Mouse (Mus musculus) hindbrain, postnatal 0 days (tissue): ENCODE measurements around the gene Tollip. TPM values are rescaled to one million over a fixed set of nuclear protein-coding genes. Genes with fewer than 3 reads are reported as not detected.

Experiments
- ATAC-seq: fragments of 200-750 bp; cut with Nextera tagmentation; 2 replicates; pipeline ENCODE4 v1.8.0; 2017; ENCODE audit warnings: mild to moderate bottlenecking, moderate TSS enrichment, moderate library complexity
- DNase-seq: peaks from one replicate; pipeline ENCODE4 v3.0.0-alpha.2; 2015; ENCODE audit warnings: low spot score
- H3K27ac ChIP-seq: fragments of 300-500 bp; sonication (generic); 2 replicates; pipeline ENCODE4 v1.5.1; 2014; ENCODE audit warnings: mild to moderate bottlenecking
- H3K27me3 ChIP-seq: fragments of 300-500 bp; sonication (generic); 2 replicates; pipeline ENCODE4 v1.6.1; 2014; ENCODE audit warnings: low read length, mixed read lengths; ENCODE audit not compliant: insufficient read depth
- H3K36me3 ChIP-seq: fragments of 300-500 bp; sonication (generic); 2 replicates; pipeline ENCODE4 v1.6.1; 2014; ENCODE audit warnings: low read length, mixed read lengths; ENCODE audit not compliant: insufficient read depth
- H3K4me1 ChIP-seq: fragments of 300-500 bp; sonication (generic); 2 replicates; pipeline ENCODE4 v1.6.1; 2014; ENCODE audit warnings: antibody characterized with exemption, low read length, mixed read lengths; ENCODE audit not compliant: insufficient read depth
- H3K4me2 ChIP-seq: fragments of 300-500 bp; sonication (generic); 2 replicates; pipeline ENCODE4 v1.6.1; 2014; ENCODE audit warnings: low read depth, mild to moderate bottlenecking, low read length, moderate library complexity, mixed read lengths
- H3K4me3 ChIP-seq: fragments of 300-500 bp; sonication (generic); 2 replicates; pipeline ENCODE4 v1.5.1; 2014; ENCODE audit warnings: low read length
- H3K9ac ChIP-seq: fragments of 300-500 bp; sonication (generic); replicated peaks from 2 replicates; pipeline ENCODE4 v1.6.1; 2014; ENCODE audit warnings: mild to moderate bottlenecking, low read length, moderate library complexity, mixed read lengths
- H3K9me3 ChIP-seq: fragments of 300-500 bp; sonication (generic); 2 replicates; pipeline ENCODE4 v1.6.1; 2016; ENCODE audit warnings: low read length, mixed read lengths
- CTCF ChIP-seq: IDR thresholded peaks from 2 replicates; pipeline ENCODE4 v1.5.1; 2016; ENCODE audit warnings: antibody characterized with exemption, control low read depth, low read depth
- WGBS: fragments of 180-500 bp; shearing (Covaris S2); extraction: QIAGEN DNeasy Blood & Tissue Kit; methylation state at CpG from one replicate; pipeline ENCODE4 v1.1.7; 2014; 5-methylcytosine and 5-hydroxymethylcytosine counted together
- polyA plus RNA-seq: library from polyadenylated mRNA; unstranded; fragments of >200 nt; fragmentation: Nextera tagmentation; extraction: Ambion mirVana; gene quantifications from 2 replicates; pipeline ENCODE4 v1.2.1, GENCODE M21; 2015
- total RNA-seq: library from RNA; depleted of rRNA; stranded (reverse); fragments of >200 nt; gene quantifications from 2 replicates; pipeline ENCODE4 v1.2.3, GENCODE M21; 2014

The Tollip gene
- total and polyA plus RNA-seq, 2 experiments from 2014 or later: 72.6 to 121 TPM

DNA sequence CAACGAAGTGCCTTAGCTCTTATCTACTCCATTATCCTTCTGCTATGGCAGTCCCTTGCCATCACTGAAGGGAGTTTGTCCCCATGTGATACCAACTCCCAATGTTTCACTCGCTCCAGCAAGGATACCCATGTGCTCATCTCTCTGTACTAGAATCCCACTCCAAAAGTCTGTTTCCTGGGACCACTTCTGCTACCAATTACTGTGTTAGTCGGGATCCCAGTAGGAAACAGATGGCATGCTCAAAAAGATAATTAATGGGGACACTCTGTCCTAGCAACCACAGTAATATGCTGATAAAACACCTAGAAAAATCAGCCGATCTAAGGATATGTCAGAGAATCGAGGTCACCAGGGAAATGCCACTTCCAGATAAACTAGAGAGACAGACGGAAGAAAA is 9.7 kb downstream of the Tollip start:
- no peak overlapping the region for H3K9ac ChIP-seq
- no peaks in the 10 kb centered on the region for H3K4me1 ChIP-seq
- H3K36me3 ChIP-seq: no peaks in the 10 kb centered on the region
- H3K9me3 ChIP-seq: no peaks in the 10 kb centered on the region
- 55% methylated on average over 6 of the region's 6 CpGs for WGBS
- no peak overlapping the region for H3K4me3 ChIP-seq
- H3K4me2 ChIP-seq: no peak overlapping the region
- H3K27me3 ChIP-seq: no peaks in the 10 kb centered on the region
- DNase-seq (peak; percentile 9), ATAC-seq (no peak)
- H3K27ac ChIP-seq: no peak overlapping the region
- no peak for TF ChIP-seq CTCF

GRCm38 (mm10) chr7:141902791-141903190 is 15.5 kb downstream of the Tollip start:
- Histone ChIP-seq H3K9me3 (no peaks in the 10 kb centered on the region), H3K4me2 (peak overlapping the region; percentile 75), H3K27ac (peak overlapping the region; percentile 79), H3K36me3 (no peaks in the 10 kb centered on the region), H3K4me3 (peak overlapping the region; percentile 85), H3K4me1 (peaks cover 24% of the 10 kb centered on the region), H3K9ac (peak overlapping the region; percentile 86), H3K27me3 (no peaks in the 10 kb centered on the region)
- ATAC-seq (no peak), DNase-seq (no peak)
- WGBS: 67% methylated on average over 4 of the region's 4 CpGs
- TF ChIP-seq CTCF: no peak

- peak overlapping the region; percentile 85 for H3K4me3 ChIP-seq
- H3K27me3 ChIP-seq: no peaks in the 10 kb centered on the region
- DNase-seq (peak; percentile 100), ATAC-seq (peak; percentile 98)
- peak overlapping the region; percentile 75 for H3K4me2 ChIP-seq
- peak overlapping the region; percentile 86 for H3K9ac ChIP-seq
- 1% methylated on average over 44 of the region's 44 CpGs for WGBS
- H3K9me3 ChIP-seq: no peaks in the 10 kb centered on the region
- peaks cover 24% of the 10 kb centered on the region for H3K4me1 ChIP-seq
- H3K27ac ChIP-seq: peak overlapping the region; percentile 79
- no peak for TF ChIP-seq CTCF
- H3K36me3 ChIP-seq: no peaks in the 10 kb centered on the region
Observed at GRCm38 (mm10) chr7:141902269-141902729, 16.0 kb downstream of the Tollip start.

DNA sequence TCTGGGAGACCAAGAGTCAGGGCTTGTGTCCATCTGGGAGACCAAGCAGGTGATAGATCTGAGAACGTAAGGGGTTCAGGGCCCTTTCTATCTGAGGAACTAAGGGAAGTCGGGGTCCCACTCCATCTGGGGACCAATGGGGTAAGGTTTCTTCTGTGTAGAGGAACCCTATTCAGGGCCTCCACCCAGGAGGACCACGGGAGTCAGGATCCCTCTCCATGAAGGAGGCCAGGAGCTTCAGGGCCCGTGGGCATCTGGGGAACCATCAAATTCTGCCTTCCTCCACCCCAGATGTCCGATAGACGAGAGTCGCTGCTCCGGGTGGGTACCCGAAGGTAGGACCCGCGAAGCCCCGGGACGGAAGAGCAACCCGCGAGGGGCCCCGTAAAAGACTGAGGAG is 16.5 kb downstream of the Tollip start:
- WGBS: under 1% methylated on average over 16 of the region's 16 CpGs
- peak overlapping the region; percentile 85 for H3K4me3 ChIP-seq
- DNase-seq: peak; percentile 12
- peak overlapping the region; percentile 79 for H3K27ac ChIP-seq
- H3K4me2 ChIP-seq: peak overlapping the region; percentile 75
- H3K4me1 ChIP-seq: peaks cover 24% of the 10 kb centered on the region
- H3K9ac ChIP-seq: peak overlapping the region; percentile 86
- TF ChIP-seq CTCF: no peak
- no peaks in the 10 kb centered on the region for H3K9me3 ChIP-seq
- peak; percentile 43 for ATAC-seq
- no peaks in the 10 kb centered on the region for H3K27me3 ChIP-seq
- no peaks in the 10 kb centered on the region for H3K36me3 ChIP-seq

DNA sequence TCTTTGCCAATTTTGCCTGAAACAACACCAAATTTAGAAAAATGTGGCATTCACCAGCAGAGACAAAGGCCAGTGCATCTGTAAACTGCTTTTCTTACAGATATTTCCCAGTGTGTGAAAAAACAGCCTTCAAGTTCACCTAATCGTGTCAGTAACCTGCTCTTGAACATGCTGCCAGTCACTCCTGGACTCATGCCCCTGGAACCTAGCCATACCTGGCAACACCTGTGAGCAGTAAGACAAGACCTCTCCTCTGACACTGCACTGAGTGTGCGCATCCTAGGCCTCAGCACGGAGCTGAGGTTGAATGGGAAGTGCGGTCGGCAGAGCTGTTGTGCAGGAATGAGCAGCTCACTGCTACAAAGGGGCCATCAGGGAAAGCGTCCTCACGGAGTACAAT is 26.2 kb downstream of the Tollip start:
- WGBS: 96% methylated on average over 7 of the region's 7 CpGs
- Histone ChIP-seq H3K36me3 (peaks cover 55% of the 10 kb centered on the region), H3K9ac (no peak overlapping the region), H3K4me2 (no peak overlapping the region), H3K27ac (no peak overlapping the region), H3K9me3 (no peaks in the 10 kb centered on the region), H3K4me1 (no peaks in the 10 kb centered on the region), H3K4me3 (no peak overlapping the region), H3K27me3 (no peaks in the 10 kb centered on the region)
- no peak for ATAC-seq
- DNase-seq: no peak
- TF ChIP-seq CTCF: no peak

DNA sequence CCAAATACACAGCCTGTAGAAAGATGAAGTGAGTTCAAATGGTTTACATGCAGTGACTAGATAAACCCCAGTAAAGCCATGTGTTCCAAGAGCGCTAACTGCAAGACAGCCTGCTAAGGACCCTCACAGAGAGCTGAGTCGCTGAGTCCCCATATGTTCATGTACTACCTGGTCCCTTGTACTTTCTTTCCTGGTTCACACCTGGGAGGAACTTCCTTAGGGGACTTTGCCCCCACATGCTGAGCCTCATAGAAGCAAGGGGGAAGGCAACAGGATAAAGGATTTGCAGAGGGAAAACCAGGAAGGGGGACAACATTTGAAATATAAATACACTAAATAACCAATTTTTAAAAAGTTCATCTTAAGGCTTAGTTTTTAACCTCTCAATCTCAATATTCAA is 39.5 kb downstream of the Tollip start:
- WGBS: 86% methylated on average over 2 of the region's 2 CpGs
- no peaks in the 10 kb centered on the region for H3K27me3 ChIP-seq
- no peak overlapping the region for H3K9ac ChIP-seq
- DNase-seq (no peak), ATAC-seq (no peak)
- no peak overlapping the region for H3K4me2 ChIP-seq
- H3K36me3 ChIP-seq: peaks cover 36% of the 10 kb centered on the region
- no peak overlapping the region for H3K4me3 ChIP-seq
- no peak overlapping the region for H3K27ac ChIP-seq
- no peaks in the 10 kb centered on the region for H3K4me1 ChIP-seq
- H3K9me3 ChIP-seq: no peaks in the 10 kb centered on the region
- TF ChIP-seq CTCF: no peak

DNA sequence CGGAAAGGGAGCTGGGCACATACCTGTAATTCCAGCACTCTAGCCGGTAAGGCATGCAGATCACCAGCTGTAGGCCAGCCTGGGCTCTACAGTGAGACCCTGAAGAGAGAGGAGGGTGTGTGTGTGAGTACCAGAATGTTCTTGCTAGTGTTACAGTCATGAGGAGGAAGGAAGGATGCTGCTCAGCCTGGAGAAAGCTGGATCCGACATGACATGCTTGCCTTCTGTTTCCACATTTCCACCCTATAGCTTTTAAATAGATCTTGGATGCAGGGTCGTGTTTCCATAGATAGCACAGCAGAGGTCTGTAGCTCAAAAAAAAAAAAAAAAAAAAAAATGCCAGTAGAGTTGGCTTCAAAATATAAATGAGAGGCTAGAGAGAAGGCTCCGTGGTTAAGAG is 43.4 kb downstream of the Tollip start:
- ATAC-seq (no peak), DNase-seq (no peak)
- Histone ChIP-seq H3K36me3 (peaks cover 22% of the 10 kb centered on the region; the same call in 1 of the 2 replicates), H3K27ac (no peak overlapping the region), H3K9me3 (no peaks in the 10 kb centered on the region), H3K4me1 (no peaks in the 10 kb centered on the region), H3K9ac (no peak overlapping the region), H3K4me2 (no peak overlapping the region), H3K27me3 (no peaks in the 10 kb centered on the region), H3K4me3 (no peak overlapping the region)
- WGBS: 91% methylated on average over 5 of the region's 5 CpGs
- no peak for TF ChIP-seq CTCF
